Mouse (Mus musculus): ENCODE results near the gene Mmp28. TPM values are rescaled to one million over a fixed set of nuclear protein-coding genes. Genes with fewer than 3 reads are reported as not detected.

The Mmp28 gene
- total and polyA plus RNA-seq, 2 experiments from 2014 or later = 1.4 to 5.5 TPM

DNA sequence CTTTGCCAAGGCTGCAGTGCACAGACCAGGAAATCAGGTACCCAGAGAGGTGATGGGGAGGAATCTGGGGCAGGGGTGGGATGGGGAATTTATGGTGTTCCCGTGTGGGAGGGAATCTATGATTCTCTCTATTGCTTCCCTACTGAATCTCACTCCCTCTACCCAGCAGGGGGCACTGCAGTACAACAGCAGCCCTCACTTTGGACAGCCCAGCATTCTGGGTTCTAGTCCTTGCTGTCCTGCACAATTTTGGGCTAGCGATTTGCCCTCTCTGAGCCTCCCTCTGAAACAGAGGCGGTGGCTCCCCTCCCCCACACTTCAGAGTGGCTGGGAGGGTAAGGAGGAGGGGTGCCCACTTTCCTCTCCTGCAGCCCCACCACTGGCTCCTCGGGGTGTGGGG is 42.5 kb downstream of the Mmp28 start:
- ATAC-seq (ENCODE audit: low FRiP score) = no peak
- peaks cover 4% of the 10 kb centered on the region; the same call in 1 of the 2 replicates for H3K27me3 ChIP-seq (ENCODE audit: insufficient read depth, low read length)
- H3K4me3 ChIP-seq (ENCODE audit: low read depth, low read length) = no peak overlapping the region
- peaks cover 4% of the 10 kb centered on the region; the same call in 1 of the 2 replicates for H3K36me3 ChIP-seq (ENCODE audit: insufficient read depth, low read length)
- H3K9ac ChIP-seq (replicated peaks; ENCODE audit: low read length, poor library complexity, severe bottlenecking) = no peak overlapping the region
- TF ChIP-seq CTCF (IDR thresholded peaks at IDR 0.05) = peak; percentile 61
- no peaks in the 10 kb centered on the region for H3K4me1 ChIP-seq (ENCODE audit: insufficient read depth, low read length)
- no peak for DNase-seq (ENCODE audit: low spot score)
- 47% methylated on average over 4 of the region's 4 CpGs for WGBS
- H3K9me3 ChIP-seq (ENCODE audit: low read length) = no peaks in the 10 kb centered on the region
- H3K27ac ChIP-seq (ENCODE audit: low read depth, low read length) = no peak overlapping the region
- H3K4me2 ChIP-seq (ENCODE audit: low read depth, low read length, poor library complexity, severe bottlenecking) = no peak overlapping the region

- peak; percentile 46 for TF ChIP-seq CTCF (IDR thresholded peaks at IDR 0.05)
- Histone ChIP-seq H3K27ac (ENCODE audit: low read depth, low read length) (no peak overlapping the region), H3K27me3 (ENCODE audit: insufficient read depth, low read length) (peaks cover 4% of the 10 kb centered on the region; the same call in 1 of the 2 replicates), H3K9ac (replicated peaks; ENCODE audit: low read length, poor library complexity, severe bottlenecking) (no peak overlapping the region), H3K36me3 (ENCODE audit: insufficient read depth, low read length) (peaks cover 4% of the 10 kb centered on the region; the same call in 1 of the 2 replicates), H3K4me2 (ENCODE audit: low read depth, low read length, poor library complexity, severe bottlenecking) (peak overlapping the region; percentile 37), H3K4me3 (ENCODE audit: low read depth, low read length) (0 out of 2 replicates have a peak overlapping the region, but pooled peaks have one; percentile 4), H3K4me1 (ENCODE audit: insufficient read depth, low read length) (no peaks in the 10 kb centered on the region), H3K9me3 (ENCODE audit: low read length) (no peaks in the 10 kb centered on the region)
- ATAC-seq (ENCODE audit: low FRiP score) (peak; percentile 58; the same call in 1 of the 2 replicates), DNase-seq (ENCODE audit: low spot score) (peak; percentile 63)
- 10% methylated on average over 38 of the region's 38 CpGs for WGBS
Observed at GRCm38 (mm10) chr11:83418566-83418965, 44.3 kb downstream of the Mmp28 start.

DNA sequence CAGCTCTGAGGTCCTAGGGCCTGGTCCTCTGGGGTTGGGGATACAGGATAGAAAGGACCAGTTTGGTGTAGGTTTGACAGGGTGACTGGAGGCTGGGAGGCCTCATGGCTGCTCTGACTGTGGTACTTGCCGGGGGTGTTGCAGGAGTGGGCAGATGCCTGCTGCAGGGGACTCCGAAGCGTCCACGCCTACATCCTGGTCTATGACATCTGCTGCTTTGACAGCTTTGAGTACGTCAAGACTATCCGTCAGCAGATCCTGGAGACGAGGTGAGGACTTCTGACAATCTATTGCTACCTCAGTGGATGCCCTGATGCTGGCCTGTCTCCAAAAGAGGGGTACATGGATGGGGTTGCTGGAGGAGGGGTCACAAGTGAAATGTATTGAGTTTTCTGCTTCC is 45.2 kb downstream of the Mmp28 start:
- Histone ChIP-seq H3K4me3 (ENCODE audit: low read depth, low read length) (no peak overlapping the region), H3K27ac (ENCODE audit: low read depth, low read length) (no peak overlapping the region), H3K4me1 (ENCODE audit: insufficient read depth, low read length) (no peaks in the 10 kb centered on the region), H3K27me3 (ENCODE audit: insufficient read depth, low read length) (peaks cover 4% of the 10 kb centered on the region; the same call in 1 of the 2 replicates), H3K9me3 (ENCODE audit: low read length) (no peaks in the 10 kb centered on the region), H3K36me3 (ENCODE audit: insufficient read depth, low read length) (peaks cover 7% of the 10 kb centered on the region; the same call in 1 of the 2 replicates), H3K9ac (replicated peaks; ENCODE audit: low read length, poor library complexity, severe bottlenecking) (no peak overlapping the region), H3K4me2 (ENCODE audit: low read depth, low read length, poor library complexity, severe bottlenecking) (no peak overlapping the region)
- DNase-seq (ENCODE audit: low spot score) = no peak
- no peak for TF ChIP-seq CTCF (IDR thresholded peaks at IDR 0.05)
- 87% methylated on average over 7 of the region's 7 CpGs for WGBS
- no peak for ATAC-seq (ENCODE audit: low FRiP score)

GRCm38 (mm10) chr11:83417080-83417479 is 45.8 kb downstream of the Mmp28 start:
- no peak for TF ChIP-seq CTCF (IDR thresholded peaks at IDR 0.05)
- Histone ChIP-seq H3K27me3 (ENCODE audit: insufficient read depth, low read length) (peaks cover 4% of the 10 kb centered on the region; the same call in 1 of the 2 replicates), H3K4me3 (ENCODE audit: low read depth, low read length) (no peak overlapping the region), H3K27ac (ENCODE audit: low read depth, low read length) (no peak overlapping the region; the same call in 1 of the 2 replicates), H3K4me2 (ENCODE audit: low read depth, low read length, poor library complexity, severe bottlenecking) (no peak overlapping the region), H3K9me3 (ENCODE audit: low read length) (no peaks in the 10 kb centered on the region), H3K4me1 (ENCODE audit: insufficient read depth, low read length) (0 out of 2 replicates have a peak, but pooled peaks cover 3% of the 10 kb centered on the region), H3K36me3 (ENCODE audit: insufficient read depth, low read length) (peaks cover 7% of the 10 kb centered on the region; the same call in 1 of the 2 replicates), H3K9ac (replicated peaks; ENCODE audit: low read length, poor library complexity, severe bottlenecking) (no peak overlapping the region)
- ATAC-seq (ENCODE audit: low FRiP score) = no peak
- WGBS = 16% methylated on average over 5 of the region's 5 CpGs
- DNase-seq (ENCODE audit: low spot score) = peak; percentile 22

DNA sequence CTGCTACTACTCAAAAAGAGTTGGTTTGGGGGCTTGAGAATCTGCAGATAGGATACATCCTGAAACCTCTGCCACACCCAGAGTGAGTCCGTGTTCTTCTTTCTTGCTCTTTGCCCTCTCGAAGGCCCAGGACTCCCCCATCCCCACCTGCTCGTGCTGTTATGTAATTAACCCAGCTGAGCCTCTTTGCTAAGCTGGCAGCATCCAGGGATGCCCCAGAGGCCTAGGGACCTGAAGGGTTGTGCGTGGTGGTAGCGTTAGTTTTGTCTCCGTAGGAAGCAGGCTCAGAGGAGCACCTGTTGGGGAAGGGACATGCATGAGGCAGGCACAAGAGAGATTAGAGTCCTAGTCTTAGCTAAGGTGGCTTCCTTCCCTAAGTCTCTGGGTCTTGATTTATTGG is 52.4 kb downstream of the Mmp28 start:
- Histone ChIP-seq H3K27me3 (ENCODE audit: insufficient read depth, low read length) (no peaks in the 10 kb centered on the region), H3K4me3 (ENCODE audit: low read depth, low read length) (peak overlapping the region; percentile 93), H3K27ac (ENCODE audit: low read depth, low read length) (no peak overlapping the region), H3K9me3 (ENCODE audit: low read length) (no peaks in the 10 kb centered on the region), H3K36me3 (ENCODE audit: insufficient read depth, low read length) (peaks cover 3% of the 10 kb centered on the region; the same call in 1 of the 2 replicates), H3K4me2 (ENCODE audit: low read depth, low read length, poor library complexity, severe bottlenecking) (peak overlapping the region; percentile 91), H3K9ac (replicated peaks; ENCODE audit: low read length, poor library complexity, severe bottlenecking) (peak overlapping the region; percentile 86), H3K4me1 (ENCODE audit: insufficient read depth, low read length) (peaks cover 8% of the 10 kb centered on the region; the same call in 1 of the 2 replicates)
- no peak for ATAC-seq (ENCODE audit: low FRiP score)
- 46% methylated on average over 6 of the region's 6 CpGs for WGBS
- no peak for TF ChIP-seq CTCF (IDR thresholded peaks at IDR 0.05)
- DNase-seq (ENCODE audit: low spot score) = no peak

GRCm38 (mm10) chr11:83409792-83410291 is 53.0 kb downstream of the Mmp28 start:
- peaks cover 3% of the 10 kb centered on the region; the same call in 1 of the 2 replicates for H3K36me3 ChIP-seq (ENCODE audit: insufficient read depth, low read length)
- 0 out of 2 replicates have a peak, but pooled peaks have one; percentile 52 for ATAC-seq (ENCODE audit: low FRiP score)
- H3K4me3 ChIP-seq (ENCODE audit: low read depth, low read length) = peak overlapping the region; percentile 93
- no peaks in the 10 kb centered on the region for H3K27me3 ChIP-seq (ENCODE audit: insufficient read depth, low read length)
- 0 out of 2 replicates have a peak overlapping the region, but pooled peaks have one; percentile 18 for H3K27ac ChIP-seq (ENCODE audit: low read depth, low read length)
- no peaks in the 10 kb centered on the region for H3K9me3 ChIP-seq (ENCODE audit: low read length)
- DNase-seq (ENCODE audit: low spot score) = peak; percentile 4
- peak overlapping the region; percentile 91 for H3K4me2 ChIP-seq (ENCODE audit: low read depth, low read length, poor library complexity, severe bottlenecking)
- 2% methylated on average over 19 of the region's 40 CpGs for WGBS
- H3K9ac ChIP-seq (replicated peaks; ENCODE audit: low read length, poor library complexity, severe bottlenecking) = peak overlapping the region; percentile 86
- TF ChIP-seq CTCF (IDR thresholded peaks at IDR 0.05) = no peak
- H3K4me1 ChIP-seq (ENCODE audit: insufficient read depth, low read length) = peaks cover 8% of the 10 kb centered on the region; the same call in 1 of the 2 replicates
